Mouse (Mus musculus) inflammation-experienced regulatory T-cells, adult 6 months (primary cell): ENCODE data around the gene Cpne5. TPM values are rescaled to one million over a fixed set of nuclear protein-coding genes. Genes with fewer than 3 reads are reported as not detected.

Source experiments
- ATAC-seq: one replicate; pipeline ENCODE4 v1.8.0; 2017
- polyA plus RNA-seq, 3 experiments: library from polyadenylated mRNA; unstranded; fragments of 100-300 nt; shearing (Covaris generic); gene quantifications; one replicate each; pipeline ENCODE4 v1.2.1; 2017

Gene Cpne5
- polyA plus RNA-seq, 3 experiments from 2014 or later = 0.59 to 2.4 (median 1.7) TPM

DNA sequence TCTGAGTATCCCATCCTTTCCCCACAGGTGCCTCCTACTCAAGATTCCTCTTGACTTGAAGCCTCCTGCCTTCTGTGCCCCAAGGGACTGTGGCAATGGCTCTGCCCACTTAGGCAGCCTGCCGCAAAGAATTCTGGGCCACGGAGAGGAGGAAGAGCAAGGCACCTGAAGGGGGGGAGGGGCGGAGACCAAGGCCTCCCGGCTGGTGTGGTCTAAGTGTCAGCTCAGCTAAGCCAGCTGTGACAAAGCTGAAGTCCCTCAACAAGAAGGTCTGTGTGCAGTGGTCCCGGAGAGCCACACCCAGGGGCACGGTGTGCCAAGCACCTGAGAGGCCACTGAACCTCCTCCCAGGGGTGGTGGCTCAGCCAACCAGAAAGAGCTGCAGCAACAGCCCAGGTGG lies 70.6 kb downstream of the Cpne5 start:
- ATAC-seq = no peak

- ATAC-seq = no peak
Observed at GRCm38 (mm10) chr17:29165967-29166578, 71.9 kb downstream of the Cpne5 start.

- peak; percentile 74 for ATAC-seq
Observed at GRCm38 (mm10) chr17:29165452-29165851, 72.5 kb downstream of the Cpne5 start.

- ATAC-seq = peak; percentile 51
Observed at GRCm38 (mm10) chr17:29164469-29165111, 73.4 kb downstream of the Cpne5 start.

- no peak for ATAC-seq
Observed at GRCm38 (mm10) chr17:29162334-29162733, 75.6 kb downstream of the Cpne5 start.

- no peak for ATAC-seq
Observed at GRCm38 (mm10) chr17:29159743-29160455, 78.1 kb downstream of the Cpne5 start.

DNA sequence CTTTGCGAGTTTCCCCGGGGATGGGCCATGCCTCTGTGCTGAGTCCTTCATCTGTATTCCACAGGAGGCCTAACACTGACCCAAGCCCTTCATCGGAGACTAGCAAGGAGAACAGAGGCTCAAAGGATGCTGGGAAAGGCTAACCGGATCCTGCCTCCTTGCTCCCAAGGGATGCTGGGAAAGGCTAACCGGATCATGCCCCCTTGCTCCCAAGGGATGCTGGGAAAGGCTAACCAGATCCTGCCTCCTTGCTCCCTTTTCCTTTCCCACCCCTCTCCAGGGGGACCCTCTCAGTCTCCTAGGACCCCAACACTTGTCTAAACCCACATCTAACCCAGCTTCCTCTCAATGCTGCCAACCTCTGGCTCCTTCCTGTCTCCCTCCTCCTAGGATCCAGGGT lies 78.6 kb downstream of the Cpne5 start:
- ATAC-seq = no peak

GRCm38 (mm10) chr17:29158899-29159298 lies 79.1 kb downstream of the Cpne5 start:
- ATAC-seq = no peak

GRCm38 (mm10) chr17:29156866-29157265 lies 81.1 kb downstream of the Cpne5 start:
- ATAC-seq = no peak

DNA sequence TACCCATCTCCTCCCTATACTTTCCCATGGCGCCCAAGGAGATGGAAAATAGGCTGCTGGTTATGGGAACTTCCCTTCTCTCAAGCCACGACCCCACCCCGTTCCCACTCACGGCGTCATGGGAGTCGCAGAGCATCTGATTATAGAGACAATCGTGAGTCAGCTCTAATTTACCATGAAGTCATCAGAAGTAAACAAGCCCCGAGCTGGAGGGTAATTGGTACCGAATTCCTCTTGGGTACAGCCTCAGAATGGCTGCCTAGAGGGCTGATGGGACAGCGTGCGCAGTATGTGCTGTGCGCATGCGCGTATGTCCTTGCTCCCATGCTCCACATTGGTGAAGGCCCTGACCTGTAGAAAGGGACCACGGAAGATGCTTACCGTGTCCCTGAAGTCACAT lies 81.6 kb downstream of the Cpne5 start:
- no peak for ATAC-seq

DNA sequence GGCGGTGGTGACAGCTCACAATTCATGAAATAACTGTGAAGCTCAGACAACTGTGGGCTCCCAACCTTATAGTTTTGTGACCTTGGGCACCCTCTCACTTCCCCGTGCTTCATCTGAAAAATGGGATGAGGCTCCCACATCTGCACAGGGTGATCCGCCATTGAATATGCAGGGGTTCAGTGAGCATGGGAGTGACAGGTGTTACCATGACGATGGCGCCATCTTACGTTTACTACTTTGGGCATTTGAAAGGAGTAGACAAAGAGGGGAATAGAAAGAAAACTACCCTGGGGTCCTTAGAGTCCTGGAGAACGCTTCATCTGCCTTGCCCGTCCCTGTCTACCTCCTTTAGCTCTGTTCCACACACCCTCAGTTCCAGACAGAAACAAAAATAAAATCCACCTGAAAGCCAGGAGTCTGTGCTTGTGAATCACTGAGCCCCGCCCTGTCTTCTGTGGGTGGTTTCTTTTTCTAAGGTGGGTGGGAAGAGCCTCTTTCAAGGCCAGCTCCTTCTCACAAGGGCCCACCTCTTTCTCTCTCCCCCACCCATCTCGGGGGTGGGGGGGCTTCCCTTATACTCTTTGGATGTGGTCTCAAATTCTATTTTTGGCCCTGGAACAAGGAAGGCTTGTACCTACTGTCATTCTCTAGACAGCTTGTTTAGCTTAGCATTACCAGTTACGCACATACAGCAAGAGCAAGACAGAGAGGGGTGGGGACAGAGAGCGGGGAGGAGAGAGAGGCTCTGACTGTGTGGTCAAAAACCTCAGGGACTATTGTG lies 82.4 kb downstream of the Cpne5 start:
- no peak for ATAC-seq

- no peak for ATAC-seq
Observed at GRCm38 (mm10) chr17:29154247-29154646, 83.7 kb downstream of the Cpne5 start.

DNA sequence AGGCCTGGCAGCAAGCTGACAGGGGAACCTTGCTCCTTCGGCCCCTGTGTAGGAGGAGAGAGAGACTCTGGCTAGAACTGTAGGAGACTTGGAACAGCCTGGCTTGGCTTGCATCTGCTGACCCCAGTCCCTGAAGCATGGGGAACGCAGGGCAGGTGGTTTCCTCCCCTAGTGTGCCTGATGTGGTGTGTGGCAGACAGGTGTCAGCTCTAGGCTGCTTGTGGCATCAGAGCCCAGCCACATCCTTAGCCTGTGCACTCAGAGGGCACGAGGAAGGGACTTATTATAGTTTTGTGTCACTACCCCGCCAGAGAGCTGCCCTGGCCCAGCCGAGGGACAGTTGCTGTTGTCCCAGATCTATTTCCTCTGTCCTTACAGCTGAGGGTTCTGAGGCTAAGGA lies 85.4 kb downstream of the Cpne5 start:
- ATAC-seq = no peak

- no peak for ATAC-seq
Observed at GRCm38 (mm10) chr17:29149766-29150165, 88.2 kb downstream of the Cpne5 start.

DNA sequence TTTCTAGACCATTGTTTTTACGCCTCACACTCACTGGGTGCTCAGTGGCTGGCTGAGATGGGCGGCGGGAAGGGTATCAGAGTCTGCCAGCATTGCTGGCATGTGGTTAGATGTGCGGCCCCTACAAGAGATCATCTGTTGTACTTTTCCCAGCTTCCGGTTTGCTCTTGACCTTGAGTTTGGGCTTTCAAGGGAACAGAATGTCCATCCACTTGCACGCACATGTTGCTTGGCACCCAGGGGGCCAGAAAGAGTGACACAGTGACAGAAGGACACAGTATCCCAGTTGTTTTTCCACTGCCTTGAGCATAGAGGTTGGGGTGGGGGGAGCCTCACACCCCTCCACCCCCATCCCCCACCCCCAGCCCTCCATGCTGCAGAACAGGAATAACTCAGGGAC lies 90.2 kb downstream of the Cpne5 start:
- no peak for ATAC-seq

GRCm38 (mm10) chr17:29147273-29147672 lies 90.7 kb downstream of the Cpne5 start:
- no peak for ATAC-seq

DNA sequence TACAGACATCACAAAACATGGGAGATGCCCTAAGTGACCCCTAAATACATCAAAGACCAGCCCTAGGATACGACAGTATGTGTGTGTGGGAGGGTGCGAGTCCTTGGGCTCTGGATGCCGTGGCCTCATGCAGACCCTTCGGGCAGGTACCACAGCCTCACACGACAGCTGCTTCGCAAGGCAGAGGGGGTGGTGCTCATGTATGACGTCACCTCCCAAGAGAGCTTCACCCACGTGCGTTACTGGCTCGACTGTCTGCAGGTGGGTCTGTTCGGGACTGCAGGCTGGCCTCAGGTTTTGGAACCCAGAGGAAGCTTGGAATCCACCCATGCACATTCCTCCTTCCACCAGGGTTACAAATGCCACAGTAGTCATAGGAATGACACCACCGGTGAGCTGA lies 92.9 kb downstream of the Cpne5 start:
- ATAC-seq = no peak

DNA sequence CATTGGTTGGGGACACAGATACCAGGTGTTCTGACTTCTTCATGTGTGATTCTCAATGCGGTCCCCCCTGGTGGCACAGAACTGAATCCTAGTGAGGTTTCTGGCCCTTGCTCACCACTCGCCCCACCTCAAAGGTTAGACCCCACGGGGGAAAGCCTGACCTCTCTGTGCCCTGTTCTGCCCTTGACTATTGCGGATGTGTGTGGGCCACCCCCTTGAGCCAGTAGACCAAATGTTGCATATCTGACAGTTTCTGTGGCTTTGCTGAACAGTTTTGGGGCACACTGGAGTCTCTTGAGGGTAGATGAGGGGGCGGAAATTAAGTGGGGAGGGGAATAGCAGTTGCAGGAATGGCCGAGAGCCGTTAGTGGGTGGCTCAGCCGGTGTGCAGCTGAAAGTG lies 94.7 kb downstream of the Cpne5 start:
- peak; percentile 50 for ATAC-seq

- no peak for ATAC-seq
Observed at GRCm38 (mm10) chr17:29141577-29141976, 96.4 kb downstream of the Cpne5 start.

DNA sequence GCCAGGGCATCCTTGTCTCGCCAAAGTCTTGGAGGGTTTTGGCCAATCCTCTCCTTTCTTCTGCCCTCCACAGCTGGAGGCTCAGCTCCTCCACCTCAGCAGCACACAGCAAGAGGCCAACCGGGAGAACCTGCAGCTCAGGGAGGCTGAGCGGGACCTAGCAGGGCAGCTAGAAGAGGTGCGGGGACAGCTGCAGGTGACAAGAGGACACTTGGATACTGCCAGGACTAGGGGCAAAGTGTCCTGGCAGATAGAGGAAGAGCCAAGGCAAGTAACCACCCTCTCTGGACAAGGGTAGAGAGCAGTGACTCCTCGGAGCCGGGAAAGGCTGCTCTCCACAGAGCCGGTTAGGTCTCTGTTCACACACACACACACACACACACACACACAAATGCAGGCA lies 100.1 kb downstream of the Cpne5 start:
- no peak for ATAC-seq

- no peak for ATAC-seq
Observed at GRCm38 (mm10) chr17:29136236-29136635, 101.7 kb downstream of the Cpne5 start.

DNA sequence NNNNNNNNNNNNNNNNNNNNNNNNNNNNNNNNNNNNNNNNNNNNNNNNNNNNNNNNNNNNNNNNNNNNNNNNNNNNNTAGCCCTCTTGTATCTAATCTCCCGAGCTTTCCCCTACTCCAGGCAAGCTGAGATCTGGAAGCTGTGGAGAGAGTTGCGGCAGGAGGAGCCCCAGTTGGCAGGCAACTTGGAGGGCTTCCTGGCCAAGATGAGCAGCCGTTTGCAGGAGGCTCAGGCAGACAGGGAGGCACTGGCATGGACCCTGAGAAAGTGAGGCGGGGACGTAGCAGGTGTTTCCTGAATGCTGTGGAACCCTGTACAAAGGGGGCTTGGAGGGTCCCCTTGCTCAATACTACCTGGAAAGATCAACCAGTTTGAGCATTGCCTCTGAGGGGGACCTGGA lies 102.9 kb downstream of the Cpne5 start:
- ATAC-seq = no peak

- ATAC-seq = no peak
Observed at GRCm38 (mm10) chr17:29129341-29129740, 108.6 kb downstream of the Cpne5 start.
